Mouse (Mus musculus) G1E-ER4 (cell line): Measurements from ENCODE around the gene Nod1. TPM values are rescaled to one million over a fixed set of nuclear protein-coding genes. Genes with fewer than 3 reads are reported as not detected.

ENCODE experiments used
- GATA1 ChIP-seq: IDR thresholded peaks from one replicate; pipeline ENCODE4 v1.8.0; 2012; ENCODE audit warnings: low read length, inconsistent platforms
- polyA plus RNA-seq: library from polyadenylated mRNA; stranded (reverse); fragments of >175 nt; gene quantifications from 2 replicates; pipeline ENCODE4 v1.2.3, GENCODE M21; 2012

Gene Nod1
- polyA plus RNA-seq, 1 experiment = not detected

GRCm38 (mm10) chr6:54992141-54992540, 19.7 kb upstream of the Nod1 start:
- TF ChIP-seq GATA1 = no peak

GRCm38 (mm10) chr6:54991189-54991588, 18.8 kb upstream of the Nod1 start:
- TF ChIP-seq GATA1 = peak; percentile 84

GRCm38 (mm10) chr6:54988141-54988540, 15.7 kb upstream of the Nod1 start:
- no peak for TF ChIP-seq GATA1

GRCm38 (mm10) chr6:54984096-54984495, 11.7 kb upstream of the Nod1 start:
- no peak for TF ChIP-seq GATA1

- TF ChIP-seq GATA1 = no peak
These were observed 11.2 kb upstream of the Nod1 start for GRCm38 (mm10) chr6:54983526-54984050.

GRCm38 (mm10) chr6:54979426-54979825, 7.0 kb upstream of the Nod1 start:
- no peak for TF ChIP-seq GATA1

GRCm38 (mm10) chr6:54975616-54976015, 3.2 kb upstream of the Nod1 start:
- no peak for TF ChIP-seq GATA1

GRCm38 (mm10) chr6:54974501-54974900, 2.1 kb upstream of the Nod1 start:
- TF ChIP-seq GATA1 = no peak

- TF ChIP-seq GATA1 = no peak
These were observed 458 bp upstream of the Nod1 start for GRCm38 (mm10) chr6:54972929-54973211.

- no peak for TF ChIP-seq GATA1
These were observed 691 bp downstream of the Nod1 start for GRCm38 (mm10) chr6:54971731-54972110.

- TF ChIP-seq GATA1 = no peak
These were observed 1.9 kb downstream of the Nod1 start for GRCm38 (mm10) chr6:54970506-54970905.

GRCm38 (mm10) chr6:54969801-54970200, 2.6 kb downstream of the Nod1 start:
- TF ChIP-seq GATA1 = no peak

GRCm38 (mm10) chr6:54967591-54967990, 4.8 kb downstream of the Nod1 start:
- no peak for TF ChIP-seq GATA1

GRCm38 (mm10) chr6:54965234-54965633, 7.2 kb downstream of the Nod1 start:
- no peak for TF ChIP-seq GATA1

GRCm38 (mm10) chr6:54964755-54965154, 7.7 kb downstream of the Nod1 start:
- no peak for TF ChIP-seq GATA1

- no peak for TF ChIP-seq GATA1
These were observed 8.8 kb downstream of the Nod1 start for GRCm38 (mm10) chr6:54963599-54963998.

GRCm38 (mm10) chr6:54957655-54958054, 14.8 kb downstream of the Nod1 start:
- TF ChIP-seq GATA1 = no peak

- no peak for TF ChIP-seq GATA1
These were observed 16.0 kb downstream of the Nod1 start for GRCm38 (mm10) chr6:54956425-54956824.
